Mouse (Mus musculus): ENCODE results near the gene Dpp6.

Gene Dpp6

GRCm38 (mm10) chr5:27664111-27664510 is 847.1 kb downstream of the Dpp6 start:
- no peak for DNase-seq (ENCODE audit: low spot score in 2 of 2)

DNA sequence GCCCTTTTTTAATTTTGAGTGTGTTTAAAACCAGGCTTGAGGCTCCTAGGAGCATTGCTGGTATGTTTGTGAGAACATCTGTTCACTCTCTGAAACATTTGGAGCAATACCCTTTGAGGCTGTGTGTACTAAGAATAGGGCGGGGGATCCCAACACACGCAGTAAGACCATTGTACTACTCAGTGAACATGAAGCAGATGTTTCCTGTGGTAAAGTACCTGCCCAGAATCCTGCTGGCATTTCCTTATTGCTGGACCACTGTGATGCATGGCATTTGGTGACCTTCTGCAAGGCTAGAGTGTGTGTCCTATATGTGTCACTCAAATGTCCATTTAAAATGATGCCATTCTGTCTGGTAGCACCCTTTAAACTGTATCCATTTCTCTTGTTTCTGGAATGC is 854.5 kb downstream of the Dpp6 start:
- no peak for DNase-seq (ENCODE audit: low spot score in 2 of 2)

GRCm38 (mm10) chr5:27677247-27677666 is 860.3 kb downstream of the Dpp6 start:
- peak in 1 of 2 experiments; percentile 15 for DNase-seq (ENCODE audit: low spot score in 2 of 2)

DNA sequence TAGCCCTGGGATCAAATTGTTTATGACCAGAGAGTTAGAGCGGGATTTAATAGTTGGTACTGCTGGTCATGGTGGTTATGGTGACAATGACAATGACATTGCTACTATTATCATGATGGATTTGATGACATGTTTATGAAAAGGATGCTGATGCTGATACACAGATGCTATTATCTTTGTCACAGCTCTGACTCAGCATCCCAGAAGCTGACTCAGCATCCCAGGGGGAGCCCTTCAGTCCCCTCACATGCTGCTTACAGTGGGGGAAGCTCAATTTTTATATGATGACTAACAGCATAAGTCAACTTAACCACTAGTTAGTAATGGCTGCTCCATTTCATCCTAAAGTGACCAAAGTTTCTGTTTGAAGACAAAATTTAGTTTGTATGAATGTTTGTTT is 862.1 kb downstream of the Dpp6 start:
- DNase-seq (ENCODE audit: low spot score in 2 of 2): no peak

DNA sequence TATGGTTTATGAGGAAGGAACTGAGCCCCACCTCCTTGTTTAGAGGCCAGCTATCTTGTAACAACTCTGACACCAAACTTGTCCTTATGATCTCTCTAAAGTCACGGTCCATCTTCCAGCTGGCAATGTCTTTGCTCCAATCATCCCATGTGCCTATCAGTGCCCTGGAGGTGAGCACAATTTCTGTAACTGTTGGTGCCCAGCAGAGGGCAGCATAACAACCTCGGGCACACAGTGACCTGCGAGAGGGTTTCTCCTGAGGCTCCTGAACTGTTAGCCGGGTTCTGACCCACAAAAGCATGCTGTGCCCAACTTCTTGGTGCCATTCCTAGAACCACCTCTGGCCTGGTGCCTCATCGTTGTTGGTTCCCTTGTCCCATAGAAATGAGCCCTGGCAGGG is 863.5 kb downstream of the Dpp6 start:
- DNase-seq (ENCODE audit: low spot score in 2 of 2): peak; percentile 26 to 71

GRCm38 (mm10) chr5:27685162-27685561 is 868.2 kb downstream of the Dpp6 start:
- no peak for DNase-seq (ENCODE audit: low spot score in 2 of 2)

DNA sequence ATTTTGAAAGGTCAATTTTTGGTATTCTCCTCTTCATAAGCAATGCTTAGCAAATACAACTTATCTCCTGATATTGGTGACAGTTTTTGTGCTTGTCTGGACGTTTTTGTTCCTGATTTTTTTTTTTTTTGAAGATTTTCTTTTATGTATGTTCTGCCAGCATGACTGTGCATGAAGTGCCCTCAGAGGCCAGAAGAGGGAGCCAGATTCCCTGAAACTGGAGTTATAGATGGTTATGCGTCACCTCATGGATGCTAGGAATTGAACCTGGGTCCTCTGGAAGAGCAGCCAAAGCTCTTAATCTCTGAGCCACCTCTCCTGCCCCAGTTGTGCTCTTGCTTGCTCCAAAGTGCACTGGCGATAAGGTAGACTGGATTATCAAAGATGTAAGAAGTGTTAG is 868.9 kb downstream of the Dpp6 start:
- no peak for DNase-seq (ENCODE audit: low spot score in 2 of 2)

DNA sequence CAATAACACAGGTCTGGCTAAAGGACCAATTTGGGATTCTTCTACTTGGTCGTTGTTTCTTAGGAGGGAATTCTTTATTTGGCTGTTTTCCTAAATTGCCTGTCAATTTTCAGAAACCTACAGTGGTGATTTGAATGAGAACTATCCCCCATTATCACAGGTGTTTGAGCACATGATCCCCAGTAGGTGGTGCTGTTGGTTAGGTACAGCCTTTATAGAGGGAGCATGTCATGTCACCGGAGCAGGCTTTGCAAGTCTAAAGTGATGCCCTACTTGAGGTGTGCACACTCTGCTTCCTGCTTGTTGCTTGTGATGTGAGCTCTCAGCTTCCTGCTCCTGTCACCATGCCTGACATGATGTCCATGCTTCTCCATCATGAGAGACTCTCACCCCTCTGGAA is 870.3 kb downstream of the Dpp6 start:
- no peak for DNase-seq (ENCODE audit: low spot score in 2 of 2)

DNA sequence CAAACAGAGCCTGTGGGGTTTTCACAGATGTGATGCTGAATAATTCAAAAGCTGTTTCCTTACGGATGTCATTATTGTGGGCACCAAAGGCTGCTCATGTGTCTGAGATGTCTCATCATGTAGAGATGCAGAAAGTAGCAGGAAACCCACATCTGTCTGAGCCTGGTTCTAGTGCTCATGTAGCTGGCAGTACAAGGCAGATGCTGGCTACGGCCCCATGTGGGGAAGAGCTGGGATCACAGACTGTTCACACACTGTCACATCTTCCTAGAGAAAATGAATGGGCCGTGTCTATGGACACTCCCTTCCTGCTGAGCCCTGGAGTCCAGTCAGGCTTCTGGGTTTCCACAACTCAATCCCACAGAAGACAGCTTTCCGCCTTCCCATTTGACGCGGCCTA is 885.5 kb downstream of the Dpp6 start:
- no peak for DNase-seq (ENCODE audit: low spot score in 2 of 2)

DNA sequence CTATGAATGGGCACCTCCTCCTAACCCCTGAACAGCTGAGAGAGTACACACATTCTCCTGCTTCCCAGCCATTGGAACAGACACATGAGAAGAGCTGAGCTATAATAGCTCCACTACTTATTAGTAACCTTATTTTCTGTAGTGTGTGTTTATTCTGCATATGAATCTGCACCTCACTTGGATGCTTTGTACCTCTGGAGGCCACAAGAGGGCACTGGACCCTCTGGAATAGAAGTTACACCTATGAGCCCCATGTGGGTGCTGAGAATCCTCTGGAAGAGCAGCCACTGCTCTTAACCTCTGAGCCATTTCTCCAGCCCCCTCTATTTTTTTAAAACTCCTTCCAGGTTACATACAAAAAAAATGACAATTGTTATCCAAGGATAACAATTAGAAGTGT is 888.0 kb downstream of the Dpp6 start:
- no peak for DNase-seq (ENCODE audit: low spot score in 2 of 2)

- DNase-seq (ENCODE audit: low spot score in 2 of 2): no peak
These were observed 889.5 kb downstream of the Dpp6 start for GRCm38 (mm10) chr5:27706551-27706950.

DNA sequence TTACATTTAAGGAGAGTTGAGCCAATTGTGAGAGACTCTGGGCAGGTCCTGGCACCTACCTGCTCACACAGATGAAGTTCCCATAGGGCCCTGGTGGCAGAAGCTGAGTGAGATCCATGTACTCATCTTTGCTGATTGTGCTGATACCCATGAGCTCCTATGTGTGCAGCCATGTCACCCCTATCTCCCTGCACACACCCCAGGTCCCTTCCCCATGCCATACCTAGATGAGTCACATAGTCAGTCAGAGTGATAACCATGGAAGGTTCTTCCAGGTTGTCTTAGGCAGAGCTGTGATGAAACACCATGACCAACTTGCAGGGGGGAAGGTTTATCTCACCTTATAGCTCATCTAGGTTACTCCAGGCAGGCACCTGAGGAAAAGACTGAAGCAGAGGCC is 890.3 kb downstream of the Dpp6 start:
- DNase-seq (ENCODE audit: low spot score in 2 of 2): no peak

- peak; percentile 84 to 87 for DNase-seq (ENCODE audit: low spot score in 2 of 2)
These were observed 891.2 kb downstream of the Dpp6 start for GRCm38 (mm10) chr5:27708209-27708608.

GRCm38 (mm10) chr5:27711461-27712192 is 894.6 kb downstream of the Dpp6 start:
- DNase-seq (ENCODE audit: low spot score in 2 of 2): no peak

GRCm38 (mm10) chr5:27714356-27714755 is 897.4 kb downstream of the Dpp6 start:
- no peak for DNase-seq (ENCODE audit: low spot score in 2 of 2)

- DNase-seq (ENCODE audit: low spot score in 2 of 2): no peak
These were observed 899.0 kb downstream of the Dpp6 start for GRCm38 (mm10) chr5:27716026-27716425.

DNA sequence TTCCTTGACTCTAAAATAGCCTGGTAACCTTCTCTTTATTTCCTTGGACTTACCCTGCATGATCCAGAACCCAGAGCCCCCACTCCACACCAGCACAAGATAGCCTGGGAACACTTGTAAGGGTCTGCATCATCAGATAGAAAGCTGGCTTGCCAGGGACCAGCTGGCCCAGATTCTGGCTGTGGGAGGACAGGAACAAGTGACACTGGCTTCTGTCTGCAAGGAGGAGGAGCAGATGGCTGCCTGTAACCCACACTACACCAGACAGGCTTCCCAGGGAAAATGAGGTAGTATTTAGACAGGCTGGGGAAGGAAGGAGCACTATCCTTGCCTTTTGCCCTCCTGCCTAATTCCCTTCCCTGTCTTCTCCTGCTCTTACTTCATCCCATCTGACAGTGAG is 900.3 kb downstream of the Dpp6 start:
- no peak for DNase-seq (ENCODE audit: low spot score in 2 of 2)

DNA sequence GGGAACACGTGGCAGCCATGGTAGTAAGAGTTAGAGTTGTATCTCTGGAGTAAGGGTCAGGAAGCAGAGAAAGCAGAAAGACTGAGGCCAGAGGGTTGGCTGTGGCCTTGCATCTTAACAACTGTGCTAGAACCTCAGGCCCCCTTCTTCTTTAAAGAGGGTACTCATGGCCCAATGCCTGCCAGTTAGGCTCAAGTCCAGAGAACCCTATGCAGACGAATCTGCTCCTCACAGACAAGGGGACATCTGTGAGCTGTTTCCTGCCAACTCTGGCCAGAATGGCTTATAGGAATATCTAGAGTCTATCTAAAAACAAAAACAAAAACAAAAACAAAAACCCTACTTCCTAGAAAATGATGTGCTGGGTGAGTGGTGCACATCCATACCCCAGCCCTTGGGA is 902.3 kb downstream of the Dpp6 start:
- DNase-seq (ENCODE audit: low spot score in 2 of 2): no peak

DNA sequence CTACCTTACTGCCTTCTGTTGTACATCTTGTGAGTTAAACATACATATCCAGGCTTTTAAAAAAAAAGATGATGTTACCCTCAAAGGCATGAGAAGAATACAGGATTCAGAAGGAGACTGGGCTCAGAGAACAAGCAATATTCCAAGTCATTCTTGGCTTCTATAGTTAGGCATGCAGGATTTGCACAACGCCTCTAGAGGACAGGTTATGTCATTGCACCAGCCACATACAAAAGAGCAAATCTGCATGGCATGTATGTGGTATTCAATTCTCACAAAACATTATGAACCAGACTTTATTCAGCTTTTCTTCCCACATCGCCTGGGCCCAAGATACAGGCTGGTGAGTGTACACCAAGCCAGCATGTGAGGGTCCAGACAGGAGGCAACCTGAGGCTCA is 907.5 kb downstream of the Dpp6 start:
- DNase-seq (ENCODE audit: low spot score in 2 of 2): no peak

- DNase-seq (ENCODE audit: low spot score in 2 of 2): no peak
These were observed 913.7 kb downstream of the Dpp6 start for GRCm38 (mm10) chr5:27730666-27731065.

GRCm38 (mm10) chr5:27731392-27731791 is 914.4 kb downstream of the Dpp6 start:
- no peak for DNase-seq (ENCODE audit: low spot score in 2 of 2)

GRCm38 (mm10) chr5:27732288-27732868 is 915.4 kb downstream of the Dpp6 start:
- no peak for DNase-seq (ENCODE audit: low spot score in 2 of 2)

GRCm38 (mm10) chr5:27737168-27737567 is 920.2 kb downstream of the Dpp6 start:
- DNase-seq (ENCODE audit: low spot score in 2 of 2): peak in 1 of 2 experiments; percentile 30

GRCm38 (mm10) chr5:27739216-27739615 is 922.2 kb downstream of the Dpp6 start:
- DNase-seq (ENCODE audit: low spot score in 2 of 2): no peak

All from spleen, postnatal 4 days (tissue).